Mouse (Mus musculus) ES-E14 (cell line): ENCODE data around the gene Zfhx3. TPM values are rescaled to one million over a fixed set of nuclear protein-coding genes. Genes with fewer than 3 reads are reported as not detected.

Experiments used
- DNase-seq: peaks from one replicate; pipeline ENCODE4 v3.0.0-alpha.2; 2013; ENCODE audit warnings: low read depth, low spot score
- H3K27ac ChIP-seq: 2 replicates; pipeline ENCODE4 v1.5.1; 2012; ENCODE audit warnings: low read depth, mild to moderate bottlenecking, low read length, moderate library complexity, mixed read lengths; ENCODE audit not compliant: poor library complexity, insufficient read depth, severe bottlenecking
- H3K36me3 ChIP-seq: 2 replicates; pipeline ENCODE4 v1.6.1; 2012; ENCODE audit warnings: mild to moderate bottlenecking, low read length, moderate library complexity, mixed read lengths; ENCODE audit not compliant: control insufficient read depth, poor library complexity, insufficient read depth, severe bottlenecking
- H3K4me1 ChIP-seq, 2 experiments: fragments of 150-350 bp in 1 of 2; sonication (generic) in 1 of 2; 2 replicates each; pipeline ENCODE4 v1.6.1; 2012; ENCODE audit warnings: low read length in 2 of 2, mild to moderate bottlenecking in 1 of 2, mixed read lengths in 1 of 2; ENCODE audit not compliant: control insufficient read depth in 2 of 2, insufficient read depth in 2 of 2, poor library complexity in 1 of 2
- H3K4me3 ChIP-seq, 2 experiments: fragments of 150-350 bp in 1 of 2; sonication (generic) in 1 of 2; 2 replicates each; pipeline ENCODE4 v1.5.1; 2012; ENCODE audit warnings: low read length in 2 of 2, low read depth in 1 of 2, mild to moderate bottlenecking in 1 of 2, mixed read lengths in 1 of 2; ENCODE audit not compliant: insufficient read depth in 1 of 2, poor library complexity in 1 of 2, severe bottlenecking in 1 of 2
- H3K9ac ChIP-seq: 2 replicates; pipeline ENCODE4 v1.6.1; 2012; ENCODE audit warnings: low read depth, mild to moderate bottlenecking, low read length, mixed read lengths; ENCODE audit not compliant: poor library complexity, insufficient read depth, severe bottlenecking
- H3K9me3 ChIP-seq: fragments of 150-350 bp; sonication (generic); 2 replicates; pipeline ENCODE4 v1.6.1; 2012; ENCODE audit warnings: low read depth, mild to moderate bottlenecking, low read length; ENCODE audit not compliant: control insufficient read depth, insufficient read depth
- CHD2 ChIP-seq: IDR thresholded peaks from 2 replicates; pipeline ENCODE4 v1.6.1; 2014; ENCODE audit warnings: mild to moderate bottlenecking, low read depth, low read length, inconsistent platforms
- HCFC1 ChIP-seq: IDR thresholded peaks from 2 replicates; pipeline ENCODE4 v1.6.1; 2012; ENCODE audit warnings: low read length, inconsistent platforms, borderline replicate concordance; ENCODE audit not compliant: insufficient read depth
- MAFK ChIP-seq: IDR thresholded peaks from 2 replicates; pipeline ENCODE4 v1.6.1; 2014; ENCODE audit warnings: mild to moderate bottlenecking, low read depth, low read length, inconsistent platforms; ENCODE audit not compliant: insufficient read depth
- ZC3H11A ChIP-seq: IDR thresholded peaks from 2 replicates; pipeline ENCODE4 v1.6.1; 2012; ENCODE audit warnings: low read depth, mild to moderate bottlenecking, inconsistent platforms, low read length, borderline replicate concordance
- ZNF384 ChIP-seq: IDR thresholded peaks from 2 replicates; pipeline ENCODE4 v1.6.1; 2012; ENCODE audit warnings: low read depth, low read length, inconsistent platforms
- in situ Hi-C, 2 experiments: fragments of 600-800 bp; cut with MboI; formaldehyde crosslinking; loops; one replicate each; pipeline ENCODE4 v1.15.1; 2025; ENCODE audit warnings: low sequenced_read_pairs in 2 of 2, inconsistent platforms in 1 of 2; ENCODE audit not compliant: unreplicated experiment in 2 of 2
- total RNA-seq: library from RNA; depleted of rRNA; stranded (reverse); fragments of 300-350 nt; gene quantifications from 2 replicates; pipeline ENCODE4 v1.2.3, GENCODE M21; 2012

Zfhx3 gene
- total RNA-seq, 1 experiment, result 8.8 TPM

DNA sequence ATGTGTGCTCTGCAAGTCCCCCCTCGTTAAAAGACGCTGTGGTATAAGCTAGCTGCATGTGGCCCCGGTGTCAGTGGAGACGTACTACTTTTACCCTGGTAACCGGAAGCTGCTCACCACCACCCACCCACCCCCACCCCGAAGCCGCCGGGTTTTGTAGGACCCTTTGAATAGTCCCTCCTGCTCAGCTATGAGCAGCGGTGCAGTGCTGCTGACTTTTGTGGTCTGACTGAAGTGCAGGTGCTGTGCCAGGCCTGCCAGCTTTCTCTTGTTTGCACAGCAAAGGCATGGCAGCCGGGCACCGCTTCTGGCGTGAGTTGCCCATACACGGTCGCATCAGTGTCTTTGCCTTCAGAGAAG lies 944.8 kb downstream of the Zfhx3 start:
- TF ChIP-seq ZC3H11A, result no peak
- no peak for TF ChIP-seq CHD2
- TF ChIP-seq MAFK, result no peak
- no peak for TF ChIP-seq ZNF384
- no peak for TF ChIP-seq HCFC1
- DNase-seq, result no peak
- H3K4me3 ChIP-seq, result 0 out of 4 replicates have a peak overlapping the region, but pooled peaks of 1 of the 2 experiments have one; percentile 0
- H3K4me1 ChIP-seq, result peaks cover 0 to 6% of the 10 kb centered on the region in 2 experiments; a peak in 1 of 4 replicates
- no peaks in the 10 kb centered on the region for H3K9me3 ChIP-seq
- H3K27ac ChIP-seq, result no peak overlapping the region
- H3K36me3 ChIP-seq, result no peaks in the 10 kb centered on the region; the same call in 1 of the 2 replicates
- in situ Hi-C loops, result no loop called here
- 0 out of 2 replicates have a peak overlapping the region, but pooled peaks have one; percentile 31 for H3K9ac ChIP-seq

DNA sequence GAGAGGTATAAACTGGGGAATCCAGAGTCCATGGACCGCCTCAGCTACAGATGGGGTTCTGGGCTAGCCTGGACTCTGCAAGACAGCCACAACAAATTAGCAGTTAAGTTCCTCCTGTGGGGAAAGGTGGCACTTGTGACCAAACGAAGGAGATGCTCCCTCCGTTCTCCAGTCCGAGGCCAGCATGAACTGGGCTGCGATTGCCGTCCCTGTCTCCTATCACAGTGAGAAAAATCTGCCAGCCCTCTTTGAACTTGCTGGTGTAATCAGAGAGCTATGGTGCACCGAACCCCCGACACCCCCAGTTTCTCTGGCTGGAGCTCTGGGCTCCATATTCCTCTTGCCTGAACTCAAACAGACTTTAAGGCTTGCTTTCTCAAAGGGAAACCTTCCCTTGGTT lies 945.4 kb downstream of the Zfhx3 start:
- H3K4me1 ChIP-seq, result peaks cover 0 to 6% of the 10 kb centered on the region in 2 experiments; a peak in 1 of 4 replicates
- no peaks in the 10 kb centered on the region; the same call in 1 of the 2 replicates for H3K36me3 ChIP-seq
- H3K27ac ChIP-seq, result no peak overlapping the region
- in situ Hi-C loops, result no loop called here
- H3K9me3 ChIP-seq, result no peaks in the 10 kb centered on the region
- no peak overlapping the region for H3K9ac ChIP-seq
- no peak for DNase-seq
- no peak for TF ChIP-seq CHD2
- no peak for TF ChIP-seq HCFC1
- no peak for TF ChIP-seq MAFK
- no peak for TF ChIP-seq ZNF384
- TF ChIP-seq ZC3H11A, result no peak
- no peak overlapping the region for H3K4me3 ChIP-seq

GRCm38 (mm10) chr8:108888924-108889323 lies 946.5 kb downstream of the Zfhx3 start:
- Histone ChIP-seq H3K4me1 (peaks cover 0 to 4% of the 10 kb centered on the region in 2 experiments; a peak in 1 of 4 replicates), H3K4me3 (no peak overlapping the region), H3K36me3 (no peaks in the 10 kb centered on the region), H3K9ac (no peak overlapping the region), H3K9me3 (no peaks in the 10 kb centered on the region), H3K27ac (no peak overlapping the region)
- TF ChIP-seq ZC3H11A (no peak), MAFK (no peak), ZNF384 (no peak), HCFC1 (no peak), CHD2 (no peak)
- in situ Hi-C loops, result no loop called here
- no peak for DNase-seq

DNA sequence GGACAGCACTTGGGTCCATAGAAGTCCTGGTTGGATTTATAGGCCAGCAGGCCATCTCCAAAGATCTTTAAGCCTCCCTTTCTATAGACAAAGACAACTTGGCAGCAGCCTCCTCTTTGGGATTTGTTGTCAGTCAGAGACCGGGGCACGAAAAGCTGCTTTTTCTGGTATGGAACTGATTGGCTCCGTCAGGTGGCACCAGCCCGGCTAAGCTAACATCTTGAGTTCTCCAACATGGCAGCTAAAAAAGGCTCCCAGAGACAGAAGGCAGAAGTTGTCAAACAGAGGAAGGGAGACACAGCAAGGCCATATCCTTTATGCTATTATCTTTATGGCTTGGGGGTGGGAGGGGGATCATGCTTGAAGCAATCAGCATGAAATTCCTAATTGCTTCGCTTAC lies 947.0 kb downstream of the Zfhx3 start:
- in situ Hi-C loops, result no loop called here
- Histone ChIP-seq H3K36me3 (no peaks in the 10 kb centered on the region), H3K4me3 (no peak overlapping the region), H3K9ac (no peak overlapping the region), H3K4me1 (peaks cover 0 to 4% of the 10 kb centered on the region in 2 experiments; a peak in 1 of 4 replicates), H3K9me3 (no peaks in the 10 kb centered on the region), H3K27ac (no peak overlapping the region)
- no peak for DNase-seq
- TF ChIP-seq MAFK (no peak), HCFC1 (no peak), ZC3H11A (no peak), CHD2 (no peak), ZNF384 (no peak)
